Mouse (Mus musculus) mature B cell (primary cell): ENCODE data around the gene Slc25a28.

Experiments
- in situ Hi-C: fragments of 300-500 bp; cut with MboI; formaldehyde crosslinking; loops from 2 replicates; pipeline ENCODE4 v1.14.3; 2019

The Slc25a28 gene

GRCm38 (mm10) chr19:43678467-43679003, 3.9 kb upstream of the Slc25a28 start:
- in situ Hi-C loops: loop anchor here (5.0 kb wide), 2 partner anchors 34 to 74 kb away; partner anchors contain the start of genes Cox15 and Cutc

- in situ Hi-C loops: loop anchor here (5.0 kb wide), 2 partner anchors 37 to 77 kb away; partner anchors contain the start of genes Cox15 and Cutc
Observed at GRCm38 (mm10) chr19:43675525-43676400, 1.1 kb upstream of the Slc25a28 start.

GRCm38 (mm10) chr19:43674316-43674689, 378 bp downstream of the Slc25a28 start:
- in situ Hi-C loops: no loop called here

- in situ Hi-C loops: no loop called here
Observed at GRCm38 (mm10) chr19:43673513-43674315, 967 bp downstream of the Slc25a28 start.

- in situ Hi-C loops: no loop called here
Observed at GRCm38 (mm10) chr19:43671054-43671453, 3.6 kb downstream of the Slc25a28 start.

GRCm38 (mm10) chr19:43669136-43669759, 5.4 kb downstream of the Slc25a28 start:
- in situ Hi-C loops: no loop called here

GRCm38 (mm10) chr19:43667430-43667809, 7.3 kb downstream of the Slc25a28 start:
- in situ Hi-C loops: no loop called here

- in situ Hi-C loops: no loop called here
Observed at GRCm38 (mm10) chr19:43666661-43667429, 7.8 kb downstream of the Slc25a28 start.

GRCm38 (mm10) chr19:43665441-43666048, 9.1 kb downstream of the Slc25a28 start:
- in situ Hi-C loops: no loop called here

- in situ Hi-C loops: loop anchor here (5.0 kb wide), 1 partner anchor 36 kb away; no protein-coding TSS in a partner anchor
Observed at GRCm38 (mm10) chr19:43663471-43663870, 11.2 kb downstream of the Slc25a28 start.

GRCm38 (mm10) chr19:43662176-43662967, 12.3 kb downstream of the Slc25a28 start:
- in situ Hi-C loops: loop anchor here (5.0 kb wide), 1 partner anchor 35 kb away; no protein-coding TSS in a partner anchor

- in situ Hi-C loops: loop anchor here (5.0 kb wide), 1 partner anchor 33 kb away; no protein-coding TSS in a partner anchor
Observed at GRCm38 (mm10) chr19:43660774-43661173, 13.9 kb downstream of the Slc25a28 start.

GRCm38 (mm10) chr19:43659632-43660031, 15.0 kb downstream of the Slc25a28 start:
- in situ Hi-C loops: loop anchor here (5.0 kb wide), 1 partner anchor 32 kb away; no protein-coding TSS in a partner anchor

- in situ Hi-C loops: no loop called here
Observed at GRCm38 (mm10) chr19:43655735-43656492, 18.8 kb downstream of the Slc25a28 start.

- in situ Hi-C loops: no loop called here
Observed at GRCm38 (mm10) chr19:43651241-43651785, 23.4 kb downstream of the Slc25a28 start.

- in situ Hi-C loops: no loop called here
Observed at GRCm38 (mm10) chr19:43648343-43648742, 26.3 kb downstream of the Slc25a28 start.

- in situ Hi-C loops: no loop called here
Observed at GRCm38 (mm10) chr19:43647261-43647660, 27.4 kb downstream of the Slc25a28 start.

GRCm38 (mm10) chr19:43646852-43647251, 27.8 kb downstream of the Slc25a28 start:
- in situ Hi-C loops: no loop called here
